Mouse (Mus musculus) lung, embryonic 14.5 days (tissue): ENCODE data around the gene Tmcc3. TPM values are rescaled to one million over a fixed set of nuclear protein-coding genes. Genes with fewer than 3 reads are reported as not detected.

ENCODE experiments used
- ATAC-seq: fragments of 200-750 bp; cut with Nextera tagmentation; 2 replicates; pipeline ENCODE4 v1.8.0; 2017; ENCODE audit warnings: mild to moderate bottlenecking, moderate TSS enrichment, moderate library complexity; ENCODE audit not compliant: insufficient read depth
- DNase-seq: peaks from one replicate; pipeline ENCODE4 v3.0.0-alpha.2; 2015
- H3K27ac ChIP-seq: fragments of 300-500 bp; sonication (generic); 2 replicates; pipeline ENCODE4 v1.5.1; 2014; ENCODE audit warnings: low read depth, mild to moderate bottlenecking, moderate library complexity
- H3K27me3 ChIP-seq: fragments of 300-500 bp; sonication (generic); 2 replicates; pipeline ENCODE4 v1.6.1; 2014; ENCODE audit warnings: low read length, control low read depth; ENCODE audit not compliant: insufficient read depth
- H3K36me3 ChIP-seq: fragments of 300-500 bp; sonication (generic); 2 replicates; pipeline ENCODE4 v1.6.1; 2014; ENCODE audit warnings: control low read depth; ENCODE audit not compliant: insufficient read depth
- H3K4me1 ChIP-seq: fragments of 300-500 bp; sonication (generic); 2 replicates; pipeline ENCODE4 v1.6.1; 2014; ENCODE audit warnings: antibody characterized with exemption, control low read depth; ENCODE audit not compliant: insufficient read depth
- H3K4me2 ChIP-seq: fragments of 300-500 bp; sonication (generic); 2 replicates; pipeline ENCODE4 v1.6.1; 2014; ENCODE audit warnings: mild to moderate bottlenecking
- H3K4me3 ChIP-seq: fragments of 300-500 bp; sonication (generic); 2 replicates; pipeline ENCODE4 v1.5.1; 2014; ENCODE audit warnings: low read depth, low read length
- H3K9ac ChIP-seq: fragments of 300-500 bp; sonication (generic); 2 replicates; pipeline ENCODE4 v1.6.1; 2014
- H3K9me3 ChIP-seq: fragments of 300-500 bp; sonication (generic); 2 replicates; pipeline ENCODE4 v1.6.1; 2016; ENCODE audit warnings: low read depth, low read length, control low read depth
- CTCF ChIP-seq: IDR thresholded peaks from 2 replicates; pipeline ENCODE4 v1.5.1; 2016; ENCODE audit warnings: antibody characterized with exemption, low read depth
- WGBS: fragments of 180-500 bp; shearing (Covaris S2); extraction: QIAGEN DNeasy Blood & Tissue Kit; methylation state at CpG from one replicate; pipeline ENCODE4 v1.1.7; 2014; 5-methylcytosine and 5-hydroxymethylcytosine counted together
- polyA plus RNA-seq: library from polyadenylated mRNA; unstranded; fragments of >200 nt; fragmentation: Nextera tagmentation; extraction: Ambion mirVana; gene quantifications from 2 replicates; pipeline ENCODE4 v1.2.1, GENCODE M21; 2014

Gene Tmcc3
- polyA plus RNA-seq, 1 experiment from 2014 or later, result 5.3 TPM

DNA sequence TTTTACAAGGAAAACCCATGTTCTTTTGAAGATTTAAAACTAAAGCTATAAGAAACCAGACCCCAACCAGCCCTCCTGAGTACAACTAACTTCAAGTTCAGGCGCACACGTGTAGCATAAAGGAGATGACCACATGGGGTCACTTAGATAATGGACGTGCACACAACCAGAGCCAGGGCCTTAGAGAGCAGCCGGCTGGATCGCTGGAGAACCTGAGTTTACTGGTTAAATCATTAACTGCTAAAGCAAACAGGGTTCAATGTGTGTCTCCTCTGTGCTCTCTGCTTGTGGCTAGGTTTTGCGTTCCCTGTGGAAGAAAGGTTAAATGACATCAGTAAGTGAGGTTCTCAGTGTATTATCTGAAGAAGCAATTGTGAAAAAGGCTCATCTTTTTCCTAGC, 234.9 kb downstream of the Tmcc3 start:
- peaks cover 2% of the 10 kb centered on the region; the same call in 1 of the 2 replicates for H3K9me3 ChIP-seq
- H3K27me3 ChIP-seq, result no peaks in the 10 kb centered on the region
- no peak overlapping the region for H3K9ac ChIP-seq
- H3K27ac ChIP-seq, result no peak overlapping the region; the same call in 1 of the 2 replicates
- H3K36me3 ChIP-seq, result no peaks in the 10 kb centered on the region
- TF ChIP-seq CTCF, result no peak
- H3K4me2 ChIP-seq, result no peak overlapping the region
- no peak for ATAC-seq
- no peak overlapping the region for H3K4me3 ChIP-seq
- peak; percentile 39 for DNase-seq
- H3K4me1 ChIP-seq, result peaks cover 23% of the 10 kb centered on the region
- 61% methylated on average over 6 of the region's 6 CpGs for WGBS

DNA sequence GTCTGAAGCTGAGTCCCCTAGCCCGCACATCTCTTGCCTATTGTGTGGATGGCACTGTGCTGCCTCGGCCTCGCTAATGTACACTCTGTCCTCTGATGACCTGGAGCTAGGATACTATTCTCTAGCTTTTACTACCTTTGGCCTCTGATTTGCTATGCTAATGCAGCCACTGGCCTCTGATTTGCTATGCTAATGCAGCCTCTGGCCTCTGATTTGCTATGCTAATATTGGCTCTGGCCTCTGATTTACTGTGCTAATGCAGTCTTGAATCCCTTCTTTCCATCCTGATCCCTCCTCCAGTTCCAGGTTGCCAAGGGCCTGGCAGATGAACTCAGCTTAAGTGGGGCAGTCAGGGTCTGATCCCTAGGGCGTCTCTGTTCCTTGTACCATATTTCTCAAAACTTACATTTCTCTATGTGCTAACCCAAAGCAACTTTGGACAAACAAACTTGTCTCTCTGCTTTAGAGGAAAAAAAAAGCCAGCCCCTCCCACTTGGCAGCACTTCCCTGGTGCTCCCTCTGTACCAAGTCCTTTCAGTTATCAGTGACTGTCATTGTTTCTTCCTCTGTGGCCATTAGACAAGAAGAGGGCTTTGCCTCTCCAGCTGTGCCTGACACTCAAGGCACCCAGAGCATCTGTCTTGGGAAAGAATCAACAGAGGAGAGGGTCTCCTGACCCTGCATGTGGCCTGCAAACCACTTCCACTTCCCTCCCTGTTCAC, 237.9 kb downstream of the Tmcc3 start:
- no peak for TF ChIP-seq CTCF
- Histone ChIP-seq H3K9me3 (no peaks in the 10 kb centered on the region), H3K9ac (no peak overlapping the region), H3K4me2 (no peak overlapping the region), H3K36me3 (no peaks in the 10 kb centered on the region), H3K27me3 (no peaks in the 10 kb centered on the region), H3K4me1 (peaks cover 23% of the 10 kb centered on the region; the same call in 1 of the 2 replicates), H3K27ac (no peak overlapping the region; the same call in 1 of the 2 replicates), H3K4me3 (no peak overlapping the region)
- 64% methylated on average over 4 of the region's 4 CpGs for WGBS
- peak; percentile 71 for DNase-seq
- peak; percentile 16; the same call in 1 of the 2 replicates for ATAC-seq

DNA sequence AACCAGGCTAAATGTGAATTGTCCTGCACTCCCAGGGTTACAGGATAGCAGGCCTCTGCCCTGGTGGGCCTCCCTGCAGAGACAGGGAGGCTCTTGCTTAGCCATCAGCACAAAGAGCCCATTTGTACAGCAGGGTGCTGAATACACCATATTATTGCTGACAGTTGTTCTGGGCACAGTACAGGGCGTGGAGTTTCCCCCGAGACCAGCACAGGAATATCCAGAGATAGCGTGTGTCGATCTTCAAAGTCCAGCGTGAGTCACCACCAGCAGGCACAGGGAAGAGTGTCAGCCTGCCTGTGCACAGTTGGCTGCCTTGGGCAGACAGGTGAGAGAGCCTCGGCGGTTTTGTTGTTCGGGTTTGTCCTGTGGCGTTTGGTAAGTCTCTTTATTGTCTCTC, 238.9 kb downstream of the Tmcc3 start:
- Histone ChIP-seq H3K27ac (peak overlapping the region; percentile 77; the same call in 1 of the 2 replicates), H3K4me2 (no peak overlapping the region), H3K4me3 (no peak overlapping the region), H3K9ac (no peak overlapping the region), H3K36me3 (no peaks in the 10 kb centered on the region), H3K27me3 (no peaks in the 10 kb centered on the region), H3K9me3 (no peaks in the 10 kb centered on the region), H3K4me1 (peaks cover 15% of the 10 kb centered on the region; the same call in 1 of the 2 replicates)
- ATAC-seq (no peak), DNase-seq (no peak)
- WGBS, result 51% methylated on average over 9 of the region's 9 CpGs
- no peak for TF ChIP-seq CTCF

GRCm38 (mm10) chr10:94551065-94551464, 239.3 kb downstream of the Tmcc3 start:
- H3K9me3 ChIP-seq, result no peaks in the 10 kb centered on the region
- ATAC-seq (no peak), DNase-seq (peak; percentile 50)
- no peak overlapping the region for H3K4me2 ChIP-seq
- no peaks in the 10 kb centered on the region for H3K36me3 ChIP-seq
- peak overlapping the region; percentile 77; the same call in 1 of the 2 replicates for H3K27ac ChIP-seq
- H3K27me3 ChIP-seq, result no peaks in the 10 kb centered on the region
- H3K9ac ChIP-seq, result no peak overlapping the region
- peaks cover 11% of the 10 kb centered on the region; the same call in 1 of the 2 replicates for H3K4me1 ChIP-seq
- no peak for TF ChIP-seq CTCF
- 27% methylated on average over 2 of the region's 2 CpGs for WGBS
- no peak overlapping the region for H3K4me3 ChIP-seq

DNA sequence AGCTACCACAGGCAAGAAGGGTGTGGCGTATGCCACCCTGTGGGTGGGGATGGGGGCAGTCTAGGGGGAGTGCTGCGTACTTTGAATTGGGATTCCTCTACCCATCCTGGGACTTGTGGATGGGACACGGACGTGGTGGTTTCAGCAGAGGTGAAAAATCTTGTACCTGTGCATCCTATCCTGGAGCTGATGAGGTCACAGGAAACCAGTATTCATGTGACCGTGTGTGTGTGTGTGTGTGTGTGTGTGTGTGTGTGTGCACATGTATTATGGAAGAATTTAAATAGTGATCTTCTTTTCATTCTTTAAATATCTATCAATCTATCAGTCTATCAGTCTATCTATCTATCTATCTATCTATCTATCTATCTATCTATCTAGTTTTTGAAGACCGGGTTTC, 239.8 kb downstream of the Tmcc3 start:
- Histone ChIP-seq H3K4me3 (no peak overlapping the region), H3K4me1 (0 out of 2 replicates have a peak, but pooled peaks cover 11% of the 10 kb centered on the region), H3K4me2 (no peak overlapping the region), H3K9me3 (no peaks in the 10 kb centered on the region), H3K27me3 (no peaks in the 10 kb centered on the region), H3K36me3 (no peaks in the 10 kb centered on the region), H3K27ac (no peak overlapping the region), H3K9ac (no peak overlapping the region)
- 72% methylated on average over 6 of the region's 6 CpGs for WGBS
- ATAC-seq (no peak), DNase-seq (no peak)
- TF ChIP-seq CTCF, result no peak

GRCm38 (mm10) chr10:94551924-94552523, 240.3 kb downstream of the Tmcc3 start:
- WGBS, result 81% methylated on average over 7 of the region's 7 CpGs
- no peak overlapping the region for H3K4me3 ChIP-seq
- H3K4me1 ChIP-seq, result 0 out of 2 replicates have a peak, but pooled peaks cover 11% of the 10 kb centered on the region
- no peak for ATAC-seq
- no peak overlapping the region for H3K4me2 ChIP-seq
- no peaks in the 10 kb centered on the region for H3K27me3 ChIP-seq
- no peaks in the 10 kb centered on the region for H3K9me3 ChIP-seq
- H3K9ac ChIP-seq, result no peak overlapping the region
- TF ChIP-seq CTCF, result no peak
- no peaks in the 10 kb centered on the region for H3K36me3 ChIP-seq
- H3K27ac ChIP-seq, result no peak overlapping the region
- no peak for DNase-seq

GRCm38 (mm10) chr10:94555394-94555793, 243.6 kb downstream of the Tmcc3 start:
- Histone ChIP-seq H3K4me2 (no peak overlapping the region), H3K27ac (no peak overlapping the region), H3K4me3 (no peak overlapping the region), H3K9ac (no peak overlapping the region), H3K4me1 (0 out of 2 replicates have a peak, but pooled peaks cover 14% of the 10 kb centered on the region), H3K9me3 (no peaks in the 10 kb centered on the region), H3K27me3 (no peaks in the 10 kb centered on the region), H3K36me3 (no peaks in the 10 kb centered on the region)
- no peak for DNase-seq
- no peak for TF ChIP-seq CTCF
- no peak for ATAC-seq
- 68% methylated on average over 2 of the region's 2 CpGs for WGBS
